Mouse (Mus musculus): ENCODE measurements at regions not wholly inside any gene's neighbourhood (a gene's known extent, or its start where the extent isn't known, plus 50 kb on each side); places are given as distances from the start of the nearest gene placed in this dataset.

GRCm38 (mm10) chr1:128829536-128829935, 237.4 kb upstream of the Cxcr4 start:
- DNase-seq (ENCODE audit: low read depth in 2 of 2, low spot score in 2 of 2) = no peak

DNA sequence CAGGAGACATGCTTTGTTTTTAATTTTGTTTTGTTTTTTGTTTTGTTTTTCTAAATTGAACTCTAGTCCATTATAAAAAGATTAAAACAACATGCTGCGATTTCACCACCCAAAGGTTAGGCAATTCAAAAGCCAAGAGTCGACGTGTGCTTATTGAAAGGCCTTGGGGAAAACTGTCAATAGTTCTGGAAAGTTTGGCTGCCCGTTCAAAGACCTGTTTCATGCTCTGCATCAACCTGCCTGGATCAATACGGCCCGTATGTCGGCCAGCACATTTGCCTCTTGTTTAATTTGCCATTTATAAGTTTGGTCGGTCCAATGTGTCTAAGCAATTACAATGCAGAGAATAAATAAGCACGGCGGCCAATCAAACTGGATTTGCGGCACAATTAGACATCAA, 234.3 kb upstream of the Cxcr4 start:
- no peak for DNase-seq (ENCODE audit: low read depth in 2 of 2, low spot score in 2 of 2)

GRCm38 (mm10) chr1:128824916-128825683, 233.0 kb upstream of the Cxcr4 start:
- no peak for DNase-seq (ENCODE audit: low read depth in 2 of 2, low spot score in 2 of 2)

DNA sequence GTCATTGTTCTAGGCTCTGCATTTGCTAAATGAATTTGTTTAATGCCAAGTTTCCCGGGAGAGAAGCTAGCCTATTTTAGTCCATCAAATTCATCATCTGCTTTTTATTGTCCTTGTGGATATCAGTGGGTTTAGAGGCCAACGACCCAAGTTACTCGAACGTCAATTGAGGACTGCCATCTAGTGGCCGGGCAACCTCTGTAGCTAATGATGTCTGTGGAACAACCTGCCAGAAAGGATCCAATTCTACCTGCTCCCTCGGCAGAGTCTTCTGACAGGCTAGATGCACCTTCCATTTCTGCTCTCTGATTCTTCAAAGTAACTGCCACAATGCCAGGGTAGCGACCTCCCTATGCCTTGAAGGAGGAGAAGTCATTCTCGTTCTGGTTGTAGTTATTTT, 232.1 kb upstream of the Cxcr4 start:
- DNase-seq (ENCODE audit: low read depth in 2 of 2, low spot score in 2 of 2) = peak; percentile 60 to 77

DNA sequence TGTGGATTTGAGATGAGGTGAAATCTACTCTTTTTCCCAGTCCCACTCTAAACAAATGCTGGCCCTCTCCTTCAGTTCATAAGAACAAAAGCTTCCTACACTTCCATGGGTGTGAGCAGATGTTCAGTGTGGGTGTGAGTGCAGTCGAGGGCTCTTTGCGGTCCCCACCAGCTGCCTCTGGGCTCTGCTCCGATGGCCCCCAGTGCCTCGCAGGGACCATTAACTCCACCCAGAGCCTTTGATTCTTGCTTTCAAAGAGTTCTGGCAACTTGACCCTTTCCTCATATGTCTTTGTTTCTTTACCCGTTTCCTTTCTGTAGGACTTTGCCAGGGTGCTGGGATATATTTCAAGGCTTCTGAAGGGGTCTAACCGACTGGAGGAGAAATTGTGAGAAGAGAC, 229.9 kb upstream of the Cxcr4 start:
- DNase-seq (ENCODE audit: low read depth in 2 of 2, low spot score in 2 of 2) = no peak

- no peak for DNase-seq (ENCODE audit: low read depth in 2 of 2, low spot score in 2 of 2)
Observed at GRCm38 (mm10) chr1:128820527-128820926, 228.4 kb upstream of the Cxcr4 start.

GRCm38 (mm10) chr1:128819611-128820010, 227.5 kb upstream of the Cxcr4 start:
- no peak for DNase-seq (ENCODE audit: low read depth in 2 of 2, low spot score in 2 of 2)

GRCm38 (mm10) chr1:128813379-128813778, 221.3 kb upstream of the Cxcr4 start:
- no peak for DNase-seq (ENCODE audit: low read depth in 2 of 2, low spot score in 2 of 2)

DNA sequence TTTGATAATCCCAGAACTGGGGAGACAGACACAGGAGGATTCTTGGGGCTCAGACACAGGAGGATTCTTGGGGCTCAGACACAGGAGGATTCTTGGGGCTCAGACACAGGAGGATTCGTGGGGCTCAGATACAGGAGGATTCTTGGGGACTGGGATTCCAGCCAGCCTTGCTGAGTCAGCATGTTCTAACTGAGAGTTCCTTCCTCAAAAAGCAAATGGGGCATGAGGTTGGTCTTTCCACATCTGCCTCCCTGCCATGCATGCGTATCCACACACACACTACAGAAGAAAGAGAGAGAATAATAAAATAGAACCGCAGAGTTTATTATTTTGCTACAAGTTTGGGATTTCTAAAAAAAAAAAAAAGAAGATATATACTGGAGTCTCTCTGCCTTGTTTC, 218.8 kb upstream of the Cxcr4 start:
- no peak for DNase-seq (ENCODE audit: low read depth in 2 of 2, low spot score in 2 of 2)

GRCm38 (mm10) chr1:128810094-128810493, 218.0 kb upstream of the Cxcr4 start:
- DNase-seq (ENCODE audit: low read depth in 2 of 2, low spot score in 2 of 2) = no peak

- DNase-seq (ENCODE audit: low read depth in 2 of 2, low spot score in 2 of 2) = no peak
Observed at GRCm38 (mm10) chr1:128809601-128810000, 217.5 kb upstream of the Cxcr4 start.

DNA sequence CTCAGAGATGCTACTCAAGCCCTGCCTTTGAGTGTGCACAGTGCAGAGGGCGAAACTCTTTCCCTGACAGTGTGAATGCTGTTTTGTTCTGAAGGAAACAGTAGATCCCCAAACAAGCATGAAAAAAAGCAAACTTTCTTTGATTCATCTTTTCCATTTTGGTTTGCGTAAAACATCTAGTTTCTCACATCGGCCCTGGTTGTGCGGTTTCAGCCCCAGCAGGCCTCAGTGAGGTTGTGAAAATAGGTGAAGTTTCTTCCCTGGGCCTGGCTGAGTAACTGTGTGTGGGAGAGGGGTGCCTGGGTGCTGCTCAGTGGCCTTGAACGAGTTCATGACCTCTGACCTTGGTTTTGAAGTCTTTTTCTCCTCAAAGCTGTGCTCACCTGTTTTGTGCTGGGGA, 216.5 kb upstream of the Cxcr4 start:
- DNase-seq (ENCODE audit: low read depth in 2 of 2, low spot score in 2 of 2) = no peak

DNA sequence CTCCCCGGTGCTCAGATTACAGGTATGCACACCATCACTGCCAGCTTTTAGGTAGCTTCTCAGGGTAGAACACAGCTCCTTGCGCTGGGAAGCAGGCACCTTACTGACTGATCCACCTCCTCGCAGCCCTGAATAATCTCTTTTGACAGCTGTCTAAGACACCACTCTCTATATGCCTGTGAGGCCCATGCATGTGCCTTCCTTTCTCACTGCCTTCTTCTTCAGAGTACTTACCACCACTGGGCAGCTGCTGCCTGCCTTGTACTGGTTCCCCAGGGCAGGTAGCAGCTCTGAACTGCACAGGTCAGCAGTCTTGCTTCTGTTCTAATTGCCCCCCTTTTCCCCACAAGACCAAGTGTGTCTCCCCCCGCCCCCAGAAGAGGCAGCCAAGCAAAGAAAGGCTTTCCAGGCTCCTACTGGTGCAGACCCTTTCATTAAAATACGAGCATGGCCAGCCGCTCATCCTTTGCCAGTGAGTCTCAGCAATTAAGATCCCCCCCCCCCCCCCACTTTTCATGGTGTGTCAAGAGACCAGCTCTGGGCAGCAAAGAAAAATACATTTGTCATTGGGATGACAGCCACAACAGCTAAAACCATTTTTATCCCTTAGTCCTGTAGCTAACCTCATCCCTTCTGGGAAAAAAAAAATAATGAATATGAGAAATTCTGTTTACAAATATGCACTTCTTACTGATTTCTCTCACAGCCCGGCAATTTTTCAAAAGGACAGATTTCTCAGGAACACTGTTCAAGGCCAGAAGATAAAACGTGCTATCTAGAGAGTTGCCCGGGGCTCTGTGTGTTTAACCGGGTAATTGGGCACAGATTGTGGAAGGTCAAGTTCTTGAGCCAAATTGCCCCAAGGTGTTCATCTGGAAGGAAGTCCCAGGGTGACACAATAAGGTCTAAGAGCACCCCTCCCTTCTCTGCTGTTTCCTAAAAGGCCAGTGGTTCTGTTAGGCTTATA, 213.9 kb upstream of the Cxcr4 start:
- no peak for DNase-seq (ENCODE audit: low read depth in 2 of 2, low spot score in 2 of 2)

GRCm38 (mm10) chr1:128803433-128804060, 211.5 kb upstream of the Cxcr4 start:
- no peak for DNase-seq (ENCODE audit: low read depth in 2 of 2, low spot score in 2 of 2)

DNA sequence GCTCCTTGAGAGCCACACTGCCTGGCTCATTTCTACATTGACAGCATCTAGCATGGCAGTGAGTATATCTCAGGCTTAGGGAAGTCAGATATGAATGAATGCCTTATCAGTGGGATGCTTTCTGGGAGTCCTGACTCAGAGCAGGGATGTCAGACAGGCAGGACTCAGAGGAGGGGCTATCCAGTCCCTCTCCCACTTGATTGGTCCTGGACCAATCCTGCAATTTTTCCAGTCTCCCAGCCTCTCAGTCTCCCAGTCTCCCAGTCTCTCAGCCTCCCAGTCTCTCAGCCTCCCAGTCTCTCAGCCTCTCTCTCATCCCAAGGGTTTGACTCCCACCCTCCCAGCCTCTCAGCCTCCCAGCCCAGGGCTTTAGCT, 211.0 kb upstream of the Cxcr4 start:
- DNase-seq (ENCODE audit: low read depth in 2 of 2, low spot score in 2 of 2) = no peak

DNA sequence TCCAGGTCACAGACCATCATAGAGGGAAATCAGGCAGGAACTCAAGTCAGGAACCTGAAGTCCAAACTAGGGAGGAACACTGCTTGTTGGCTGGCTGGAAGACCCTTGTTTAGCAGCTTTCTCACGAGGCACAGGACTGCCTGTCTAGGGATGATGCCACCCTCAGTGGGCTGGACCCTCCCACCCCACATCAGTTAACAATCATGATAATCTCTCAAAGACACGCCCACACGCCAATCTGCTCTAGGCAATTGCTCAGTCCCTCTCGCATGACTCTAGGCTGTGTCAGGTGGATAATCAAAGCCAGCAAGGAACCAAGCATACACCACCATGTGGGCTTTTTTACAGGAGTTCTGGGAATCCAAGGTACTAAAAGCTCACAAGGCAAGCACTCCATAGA, 206.6 kb upstream of the Cxcr4 start:
- no peak for DNase-seq (ENCODE audit: low read depth in 2 of 2, low spot score in 2 of 2)

- DNase-seq (ENCODE audit: low read depth in 2 of 2, low spot score in 2 of 2) = no peak
Observed at GRCm38 (mm10) chr1:128795654-128796053, 203.6 kb upstream of the Cxcr4 start.

- peak; percentile 44 to 67 for DNase-seq (ENCODE audit: low read depth in 2 of 2, low spot score in 2 of 2)
Observed at GRCm38 (mm10) chr1:128790881-128791280, 198.8 kb upstream of the Cxcr4 start.

DNA sequence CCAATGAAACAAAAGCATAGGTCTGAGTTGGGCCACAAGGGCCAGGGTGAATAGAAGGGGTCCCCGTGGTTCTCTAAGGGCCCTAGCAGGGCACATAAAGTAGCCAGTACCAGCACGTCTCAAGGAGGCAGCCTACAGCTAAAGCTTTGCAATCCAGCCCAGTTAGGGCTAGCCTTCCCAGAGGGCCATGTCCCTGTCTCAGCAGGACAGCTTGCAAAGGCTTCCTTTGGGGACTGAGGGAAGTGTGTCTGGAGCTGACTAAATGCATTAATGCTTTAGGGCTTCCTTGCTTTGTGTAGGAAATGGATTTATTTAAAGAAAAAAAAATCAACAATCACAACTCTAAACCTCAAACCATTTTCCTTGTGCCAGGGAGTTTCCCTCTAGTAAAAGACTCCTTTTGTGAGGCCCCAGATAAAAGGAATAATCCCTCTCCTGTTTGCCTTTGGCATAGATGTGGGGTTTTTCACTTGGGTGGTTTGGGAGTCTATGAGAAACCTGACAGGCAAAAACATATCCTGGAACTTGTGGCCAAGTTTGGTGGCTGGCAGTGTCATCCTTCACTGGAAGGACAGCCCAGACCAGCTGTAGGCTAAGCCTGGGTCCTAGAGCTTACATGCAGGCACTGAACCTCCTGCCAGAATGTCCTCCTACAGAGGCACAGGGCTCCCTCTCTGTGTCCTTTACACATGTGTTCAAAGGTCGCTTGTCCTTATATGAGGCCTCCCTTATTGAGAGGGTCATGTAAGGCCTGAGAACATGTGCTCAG, 197.7 kb upstream of the Cxcr4 start:
- DNase-seq (ENCODE audit: low read depth in 2 of 2, low spot score in 2 of 2) = no peak

DNA sequence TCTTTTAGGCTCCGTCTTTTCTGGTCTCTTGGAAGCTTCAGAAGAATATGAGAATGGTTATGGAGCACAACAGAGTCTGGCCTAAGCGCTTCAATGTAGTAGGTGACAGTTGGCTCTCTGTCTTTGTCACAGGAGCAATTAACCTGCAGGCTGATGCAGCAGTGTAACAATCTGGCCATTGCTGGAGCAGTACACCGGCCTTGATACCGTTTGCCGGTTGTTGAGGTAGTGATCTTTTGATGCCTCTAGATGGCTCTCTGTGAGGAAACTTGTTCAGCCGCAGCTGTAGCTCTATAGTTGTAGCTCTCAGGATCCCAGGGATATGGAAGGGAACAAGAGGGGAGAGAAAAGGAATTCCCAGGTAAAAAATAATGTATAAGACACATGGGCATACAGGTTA, 196.1 kb upstream of the Cxcr4 start:
- no peak for DNase-seq (ENCODE audit: low read depth in 2 of 2, low spot score in 2 of 2)

DNA sequence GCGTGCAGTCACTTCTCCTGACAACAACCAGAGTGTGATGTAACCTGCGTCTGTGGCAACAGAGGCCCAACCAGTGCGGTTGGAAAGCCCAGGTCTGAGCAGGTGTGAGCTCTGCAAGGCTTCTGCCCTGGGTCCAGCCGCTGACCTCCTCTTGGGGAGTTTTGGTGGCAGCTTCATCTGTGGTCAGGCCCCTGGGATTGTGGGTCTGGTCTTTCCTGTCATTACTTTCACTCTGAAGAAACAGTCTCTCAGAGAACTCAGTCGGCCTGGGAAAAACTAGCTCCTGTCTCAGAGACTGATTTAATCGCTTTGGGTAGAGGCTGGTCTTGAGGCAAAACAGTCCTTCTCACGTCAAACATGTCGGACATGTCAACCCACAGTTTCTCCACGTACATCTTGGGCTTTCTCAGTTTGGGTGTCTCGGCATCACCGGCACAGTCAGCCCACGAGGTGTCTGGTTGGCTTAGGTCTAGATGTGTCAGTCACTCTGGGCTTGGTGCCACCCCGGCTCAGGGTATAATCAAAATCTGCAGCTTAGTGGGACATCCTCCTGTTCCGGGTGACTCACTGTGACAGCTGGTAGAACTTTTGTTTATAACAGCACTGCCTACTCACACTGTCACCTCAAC, 195.0 kb upstream of the Cxcr4 start:
- DNase-seq (ENCODE audit: low read depth in 2 of 2, low spot score in 2 of 2) = peak; percentile 67 to 73
